Mouse (Mus musculus): ENCODE measurements around the gene Actg1.
A peak's percentile ranks its signal among the peaks of the same experiment; 100 is the strongest.

The Actg1 gene

DNA sequence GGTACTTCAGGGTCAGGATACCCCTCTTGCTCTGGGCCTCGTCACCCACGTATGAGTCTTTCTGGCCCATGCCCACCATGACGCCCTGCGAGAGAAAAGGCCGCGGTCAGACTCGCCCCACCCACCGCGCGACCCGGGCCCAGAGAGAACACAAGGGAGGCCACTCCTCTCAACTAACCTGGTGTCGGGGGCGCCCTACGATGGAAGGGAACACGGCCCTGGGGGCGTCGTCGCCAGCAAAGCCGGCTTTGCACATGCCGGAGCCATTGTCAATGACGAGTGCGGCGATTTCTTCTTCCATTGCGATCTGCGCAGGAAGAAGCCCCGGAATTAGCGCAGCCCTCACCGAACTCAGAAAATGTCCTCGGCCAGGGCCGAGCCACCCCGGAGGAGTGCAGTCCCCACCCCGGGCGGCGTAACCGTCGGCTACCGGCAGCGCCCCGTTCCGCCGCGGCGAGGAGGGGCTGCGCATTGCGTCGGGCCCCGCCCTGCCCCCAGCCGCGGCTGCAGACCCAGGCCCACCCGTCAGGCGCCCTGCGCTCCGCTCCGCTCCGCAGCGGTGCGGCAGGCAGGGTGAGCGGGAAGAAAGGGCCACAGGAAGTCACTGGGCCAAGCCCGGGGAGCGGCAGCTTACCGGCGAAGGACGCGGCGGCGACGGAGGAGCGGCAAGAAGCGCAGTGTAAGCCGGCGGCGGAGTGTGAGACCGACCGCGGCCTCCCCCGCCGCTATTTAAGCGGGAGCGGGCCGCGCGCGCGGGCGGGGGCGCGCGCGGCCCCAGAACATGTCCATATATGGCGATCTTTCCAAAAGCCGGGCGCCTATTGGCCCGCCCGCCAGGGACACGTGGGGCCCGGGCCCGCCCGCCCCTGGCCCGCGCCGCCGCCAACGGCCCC, at the start of gene Actg1:
TSS of gene Actg1 (minus strand) at position 752 of the 893 bp plus-strand sequence.
- peak; percentile 81 for DNase-seq (ENCODE audit: low spot score)

DNA sequence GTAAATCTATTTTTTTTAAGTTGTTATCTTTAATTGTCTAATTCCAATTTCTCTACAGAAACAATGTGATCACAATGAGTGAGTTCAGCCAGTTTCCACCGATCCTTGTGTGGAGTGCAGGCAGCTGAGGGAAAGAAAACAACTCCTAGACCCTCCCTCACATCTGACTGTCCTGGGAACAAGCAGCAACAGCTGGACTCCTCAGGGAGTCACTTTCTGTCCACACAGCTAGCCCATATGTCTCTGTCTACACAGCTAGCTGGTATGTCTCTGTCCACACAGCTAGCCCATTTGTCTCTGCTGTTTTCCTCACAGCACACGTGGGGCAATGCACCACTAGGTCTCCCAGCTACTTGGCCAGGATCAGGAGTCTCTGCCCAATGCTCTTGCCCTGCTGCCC, 49.3 kb upstream of the Actg1 start:
- DNase-seq (ENCODE audit: low spot score), result no peak

DNA sequence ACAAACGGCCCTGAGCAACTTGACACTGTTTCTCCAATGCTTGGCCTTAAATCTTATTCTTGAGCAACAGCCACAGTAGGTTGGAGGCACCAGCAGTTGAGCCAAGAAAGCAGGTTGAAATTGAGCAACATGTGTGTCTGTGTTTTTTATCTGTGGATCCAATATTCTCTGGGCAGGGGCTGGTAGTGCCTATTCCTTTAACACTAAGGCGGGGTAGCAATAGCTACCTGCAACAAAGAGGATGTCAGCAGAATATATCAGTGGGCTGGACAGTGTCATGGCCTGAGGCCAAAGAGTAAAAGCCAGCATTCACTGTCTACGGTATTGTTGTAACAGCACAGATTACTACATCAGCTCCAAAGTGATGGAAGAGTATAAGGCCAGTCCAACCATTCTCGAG, 47.3 kb upstream of the Actg1 start:
- no peak for DNase-seq (ENCODE audit: low spot score)

DNA sequence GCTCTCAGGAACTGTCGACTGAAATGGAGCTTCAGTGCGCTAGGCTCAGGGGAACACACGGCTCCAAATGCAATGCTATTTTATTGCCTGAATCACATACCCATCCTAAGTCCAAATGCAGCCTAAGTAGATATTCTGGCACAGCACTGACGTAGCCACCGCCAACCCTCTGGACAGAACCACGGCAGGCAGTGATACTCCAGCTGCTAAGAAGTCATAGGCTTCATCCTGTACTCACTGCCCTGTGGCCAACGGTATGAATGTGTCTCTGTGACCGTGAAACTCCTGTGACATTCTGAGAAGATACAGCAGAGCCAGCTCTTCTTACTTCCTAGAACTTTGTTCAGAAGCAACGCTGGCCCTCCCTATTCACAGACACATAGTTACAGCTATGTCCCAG, 40.2 kb upstream of the Actg1 start:
- DNase-seq (ENCODE audit: low spot score), result no peak

DNA sequence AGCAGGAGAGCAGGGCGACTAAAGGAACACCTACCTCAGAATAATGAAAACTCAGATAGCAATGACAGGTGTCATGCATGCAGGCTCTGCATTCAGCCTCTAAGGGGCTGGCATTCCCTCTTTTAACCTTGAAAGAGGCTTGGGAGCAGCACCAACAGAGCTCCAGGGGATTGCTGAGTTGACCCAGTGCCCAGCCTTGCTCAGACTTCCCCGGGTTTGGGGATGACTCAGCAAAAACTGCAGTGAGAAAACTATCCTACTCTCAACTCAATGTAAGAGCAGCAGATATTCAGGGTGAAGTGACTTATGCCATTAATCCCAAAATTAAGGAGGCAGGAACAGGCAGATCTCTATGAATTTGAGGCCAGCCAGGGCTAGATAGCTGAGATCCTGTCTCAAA, 38.8 kb upstream of the Actg1 start:
- DNase-seq (ENCODE audit: low spot score), result no peak

DNA sequence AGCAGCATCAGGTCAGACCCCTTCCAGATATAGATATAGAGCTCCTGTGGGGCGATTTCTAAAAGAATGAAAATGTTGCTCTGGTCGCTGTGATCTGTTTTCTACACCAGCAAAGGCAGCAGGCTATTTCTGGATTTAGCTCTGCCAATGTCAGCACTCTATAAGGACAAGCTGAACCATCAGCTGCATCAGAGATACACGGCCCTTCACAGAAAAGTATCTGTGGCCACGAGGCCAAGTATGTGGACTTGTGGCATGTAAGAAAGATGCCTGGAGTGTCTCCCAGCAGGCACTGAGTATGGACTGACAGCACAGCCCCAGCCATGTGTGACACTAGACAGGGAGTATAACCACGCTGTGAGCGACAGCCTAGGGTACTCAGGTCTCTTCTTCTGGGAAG, 38.3 kb upstream of the Actg1 start:
- DNase-seq (ENCODE audit: low spot score), result no peak

DNA sequence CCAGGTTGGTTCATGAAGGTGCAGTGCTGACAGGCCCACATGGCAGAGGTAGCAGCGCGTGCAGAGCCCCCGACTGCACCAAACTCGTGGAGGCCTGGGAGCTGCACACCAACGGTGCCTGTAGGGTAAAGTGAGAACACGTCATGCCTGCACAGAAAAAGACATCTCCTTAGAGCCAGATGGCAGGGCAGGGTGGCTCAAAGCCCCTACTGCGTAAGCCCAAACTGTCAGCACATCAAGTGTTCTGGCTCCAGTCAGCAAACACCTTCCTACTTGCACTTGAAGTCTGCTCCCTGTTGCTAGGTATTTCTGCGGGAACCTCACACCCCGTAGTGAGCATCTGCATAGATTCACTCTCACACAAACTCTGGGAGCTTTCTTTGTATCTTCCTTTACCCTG, 34.2 kb upstream of the Actg1 start:
- DNase-seq (ENCODE audit: low spot score), result no peak

DNA sequence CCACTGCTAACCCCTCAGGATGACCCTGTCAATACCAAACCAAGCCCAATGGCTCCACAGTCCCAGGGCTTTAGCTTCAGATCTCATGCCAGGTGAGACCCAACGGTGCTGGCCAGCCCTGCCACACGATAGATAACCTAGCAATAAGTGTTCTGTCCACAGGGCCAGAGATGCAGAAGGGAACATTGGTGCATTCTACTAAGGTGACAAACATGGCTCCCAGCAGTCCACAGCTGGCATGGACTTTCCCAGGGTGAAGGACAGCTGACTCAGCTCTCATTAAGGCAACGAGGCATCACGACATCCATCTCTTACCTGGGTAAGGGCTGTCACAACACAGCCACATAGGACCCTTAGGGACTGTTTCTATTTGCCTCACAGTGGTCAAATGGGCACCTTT, 32.8 kb upstream of the Actg1 start:
- no peak for DNase-seq (ENCODE audit: low spot score)

DNA sequence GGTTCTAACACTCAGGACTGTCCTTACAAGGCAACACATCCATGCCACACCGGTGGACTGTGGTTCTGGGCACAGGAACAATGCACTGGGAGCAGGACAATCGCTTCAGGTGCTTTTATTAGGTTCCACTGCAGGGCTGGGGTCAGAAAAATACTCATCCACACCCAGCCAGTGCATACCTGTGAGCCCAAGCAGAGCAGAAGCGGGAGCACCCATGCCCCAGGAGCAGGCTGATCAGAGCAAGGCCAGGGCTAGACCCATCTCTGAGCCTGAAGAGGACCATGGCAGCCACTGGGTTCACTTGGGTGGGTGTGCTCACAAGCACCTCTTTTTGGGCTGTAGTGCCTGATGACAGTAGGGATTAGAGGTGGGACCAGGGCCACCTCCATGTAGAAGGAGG, 31.9 kb upstream of the Actg1 start:
- DNase-seq (ENCODE audit: low spot score), result no peak

DNA sequence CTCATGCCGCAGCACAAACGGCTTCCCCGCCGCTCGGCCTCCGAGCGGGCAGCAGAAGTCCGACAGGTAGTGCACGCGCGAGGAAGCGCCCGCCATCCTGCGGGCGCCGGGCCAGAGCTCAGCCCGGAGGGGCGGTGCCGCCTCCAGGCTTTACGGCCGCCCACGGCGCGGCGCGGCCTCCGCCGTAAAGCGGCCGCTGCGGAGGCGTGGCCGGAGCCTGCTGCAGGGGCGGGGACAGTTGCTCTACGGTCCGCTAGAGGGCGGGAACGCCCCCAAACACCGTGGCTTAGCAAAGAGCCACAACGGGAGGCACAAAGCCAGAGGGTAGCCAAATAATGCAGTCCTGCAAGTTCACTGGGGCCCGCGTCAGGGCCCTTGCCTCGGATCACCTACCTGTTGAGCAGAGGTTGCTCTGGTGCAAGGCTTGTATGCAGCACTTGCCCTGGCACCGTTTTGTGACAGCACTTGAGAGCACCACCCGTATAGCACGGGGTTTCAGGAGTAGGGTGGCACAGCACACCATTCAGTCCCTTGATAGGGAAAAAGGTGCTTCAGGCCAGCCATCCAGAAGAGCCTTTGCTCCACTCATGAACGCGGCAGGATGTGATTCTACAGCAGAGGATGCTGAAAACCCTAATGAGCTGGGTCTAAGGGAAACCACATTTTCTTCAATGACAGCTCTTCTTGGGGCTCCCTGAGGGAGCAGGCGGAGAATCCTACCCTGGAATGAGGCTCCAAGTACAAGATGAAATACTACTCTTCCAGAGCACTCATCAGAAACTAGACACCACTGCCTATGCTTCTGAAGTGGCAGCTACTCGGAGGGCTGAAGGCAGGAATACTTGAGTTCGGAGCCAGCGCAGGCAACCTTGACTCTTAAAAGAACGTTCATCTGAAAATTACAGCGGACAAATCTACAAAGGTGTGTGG, 30.5 kb upstream of the Actg1 start, which contains the start of gene Faap100:
TSS of gene Faap100 (minus strand) at position 154 of the 930 bp plus-strand sequence.
- DNase-seq (ENCODE audit: low spot score), result peak; percentile 72

DNA sequence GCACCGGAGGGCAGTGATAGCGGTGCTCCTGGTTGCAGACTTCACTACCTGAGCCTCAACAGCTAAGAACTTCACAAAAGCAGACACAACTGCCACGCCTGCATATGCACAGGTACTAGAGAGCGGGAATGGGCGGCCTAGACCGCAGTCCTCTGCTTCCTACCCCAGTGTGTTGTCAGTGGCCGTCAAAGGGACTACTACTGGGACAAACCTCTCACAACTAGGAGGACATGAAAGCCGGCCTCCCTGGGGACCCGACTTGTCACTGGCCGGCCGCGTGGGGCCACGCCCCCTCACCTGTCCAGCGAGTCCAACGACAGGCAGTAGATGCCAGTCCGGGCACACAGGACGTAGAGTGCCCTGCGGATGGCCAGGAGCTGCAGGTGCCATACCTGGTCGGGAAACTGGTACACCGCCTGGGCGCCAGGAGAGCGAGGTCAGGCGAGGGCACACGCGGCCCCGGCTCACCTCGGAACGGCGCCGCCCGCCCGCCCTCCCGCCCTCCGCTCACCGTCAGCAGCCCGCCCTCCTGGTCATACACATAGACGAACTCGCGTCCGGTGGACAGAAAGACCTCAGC, 29.8 kb upstream of the Actg1 start:
- no peak for DNase-seq (ENCODE audit: low spot score)

DNA sequence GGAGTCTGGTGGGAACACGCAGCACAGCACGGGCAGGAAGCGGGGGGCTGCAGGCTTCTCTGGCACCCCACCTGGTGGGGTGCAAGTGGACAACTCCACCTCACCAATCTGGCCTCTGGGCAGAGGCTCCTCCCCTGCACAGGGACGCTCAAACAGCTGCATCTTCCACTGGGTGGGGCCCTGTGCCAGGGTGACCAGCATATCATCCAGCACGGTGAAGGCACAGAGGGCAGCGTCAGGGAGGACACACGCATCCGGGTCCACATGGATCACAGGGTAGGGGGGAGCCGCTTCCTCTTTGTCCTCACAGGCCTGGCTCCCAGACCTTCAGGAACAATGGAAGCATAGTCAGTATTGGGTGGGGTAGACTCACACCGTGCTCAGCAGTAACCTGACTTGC, 29.0 kb upstream of the Actg1 start:
- DNase-seq (ENCODE audit: low spot score), result no peak

DNA sequence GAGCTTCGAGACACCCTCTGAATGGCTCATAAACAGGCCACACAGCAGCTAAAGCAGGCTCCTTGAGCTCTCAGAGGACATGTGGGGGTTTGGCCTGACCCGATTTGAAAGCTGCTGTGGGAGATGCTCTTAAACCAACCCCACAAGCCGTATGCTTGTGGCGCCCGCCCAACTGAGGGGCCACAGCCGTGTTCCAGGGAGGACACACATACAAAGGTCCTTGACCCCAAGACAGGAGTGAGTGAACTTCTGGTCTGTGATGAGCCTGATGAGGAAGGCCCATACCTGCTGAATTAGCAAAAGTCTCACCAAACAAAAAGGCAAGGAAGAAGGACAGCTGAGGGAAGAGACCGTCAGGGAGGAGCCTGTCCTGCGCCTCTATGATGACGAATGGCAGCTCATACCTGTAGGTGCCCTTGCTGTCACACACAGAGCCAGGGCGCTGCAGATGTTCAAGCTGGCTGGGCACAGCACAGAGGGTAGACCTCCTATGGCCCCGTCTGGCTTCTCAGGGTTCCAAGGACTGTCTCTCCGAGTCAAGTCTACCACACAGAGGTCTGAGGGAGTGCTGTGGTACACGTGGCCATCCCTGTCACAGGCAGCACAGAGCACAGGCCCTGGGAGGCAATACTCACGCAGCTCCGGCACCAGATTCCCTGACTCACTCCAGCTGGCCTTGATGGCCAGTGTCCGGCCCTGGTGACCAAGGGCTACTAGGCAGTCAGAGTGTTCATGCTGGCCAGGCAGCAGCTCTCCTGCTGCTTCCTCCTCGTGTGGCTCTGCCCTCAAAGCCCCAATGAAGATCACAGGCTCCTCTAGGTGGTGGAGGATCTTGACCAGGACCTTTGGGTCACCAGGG, 28.2 kb upstream of the Actg1 start:
- no peak for DNase-seq (ENCODE audit: low spot score)

DNA sequence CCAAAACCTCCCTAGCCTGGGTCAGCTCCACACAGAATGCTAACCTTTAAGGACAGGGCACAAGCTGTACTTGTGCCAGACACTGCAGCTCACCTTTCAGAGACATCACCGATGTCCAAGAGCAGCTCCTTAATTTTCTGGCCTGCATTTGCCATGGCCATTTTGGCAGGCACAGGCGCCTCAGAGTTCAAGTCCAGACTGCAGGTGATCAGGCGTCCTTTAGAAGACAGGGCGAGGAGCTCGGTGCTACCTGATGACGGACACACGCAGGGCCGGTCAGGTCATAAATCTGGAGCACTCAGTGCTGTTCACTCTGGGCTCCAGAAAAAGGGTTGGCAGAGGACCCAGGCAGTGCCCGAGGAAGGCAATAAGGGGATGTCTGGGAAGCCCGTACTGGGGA, 27.0 kb upstream of the Actg1 start:
- DNase-seq (ENCODE audit: low spot score), result no peak

DNA sequence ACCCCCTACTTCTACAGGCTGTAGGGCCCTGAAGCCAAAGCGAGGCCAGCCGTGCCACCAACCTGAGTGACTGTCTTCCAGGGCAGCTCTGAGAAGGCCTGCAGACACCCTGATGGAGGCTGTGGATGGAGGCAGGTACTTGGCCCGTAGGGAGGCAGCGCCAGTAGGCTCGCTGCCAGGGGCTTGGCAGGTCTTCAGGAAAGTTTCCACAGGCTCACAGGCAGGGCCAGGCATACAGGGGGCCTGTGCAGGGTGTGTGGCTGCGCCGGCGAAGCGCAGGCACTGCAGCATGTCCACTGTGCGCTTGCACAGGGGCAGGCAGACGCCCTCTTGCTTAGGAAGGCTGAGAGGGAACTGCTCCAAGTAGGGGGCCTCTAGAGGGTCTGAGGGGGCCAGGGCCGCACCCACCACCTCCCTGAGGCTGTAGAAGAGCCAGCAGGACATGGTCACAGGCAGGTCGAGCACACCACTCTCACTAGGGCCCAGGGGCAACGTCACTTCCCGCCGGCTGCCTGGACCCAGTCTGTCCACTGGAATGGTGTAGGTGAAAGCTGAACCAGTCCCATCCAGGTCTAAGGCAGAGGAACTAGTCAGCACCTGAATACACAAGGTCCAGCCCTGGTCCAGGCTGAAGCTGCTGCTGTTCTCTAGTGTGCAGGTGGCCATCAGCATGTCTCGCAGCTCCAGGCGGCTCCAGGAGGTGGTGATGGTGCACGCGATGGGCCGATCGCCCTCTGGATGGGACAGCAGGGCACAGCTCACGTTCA, 25.7 kb upstream of the Actg1 start:
- DNase-seq (ENCODE audit: low spot score), result peak; percentile 52

DNA sequence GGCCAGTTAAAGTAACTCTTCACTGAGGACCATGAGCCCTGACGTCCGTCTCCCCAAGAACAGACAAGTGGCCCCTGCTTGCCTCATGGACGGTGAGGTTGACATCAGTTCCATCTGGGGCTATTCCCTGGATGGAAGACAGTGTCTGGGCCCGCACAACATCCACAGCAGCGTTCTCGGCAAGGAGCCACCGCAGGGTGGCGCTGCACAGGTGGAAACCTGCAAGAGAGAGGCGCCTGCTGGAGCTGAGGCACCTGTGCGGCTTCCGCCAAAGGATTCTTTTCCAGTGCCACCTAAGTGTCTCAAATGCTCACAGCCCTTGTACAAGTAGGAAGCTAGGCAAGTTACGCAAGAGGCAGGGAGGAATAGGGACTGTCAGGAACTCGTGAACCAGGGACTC, 24.7 kb upstream of the Actg1 start:
- DNase-seq (ENCODE audit: low spot score), result no peak

DNA sequence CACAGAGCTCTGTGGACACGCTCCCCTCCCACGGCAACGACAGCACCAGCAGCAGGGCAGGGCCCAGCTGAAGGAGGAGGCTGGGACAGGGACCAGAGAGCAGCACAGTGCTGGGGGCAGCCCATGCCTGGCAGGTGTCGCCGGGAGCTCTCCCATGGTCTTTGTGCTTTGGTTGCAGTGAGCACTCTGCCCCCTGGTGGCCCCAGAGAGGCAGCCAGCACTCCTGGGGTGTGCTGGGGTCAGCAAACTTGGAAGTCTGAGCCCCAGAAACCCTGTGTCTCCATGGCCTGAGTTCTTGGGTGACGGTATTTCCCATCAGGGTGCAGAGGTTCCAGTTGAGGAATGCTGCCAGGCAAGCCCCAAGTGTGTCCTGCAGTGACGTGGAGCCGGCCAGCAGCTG, 21.3 kb upstream of the Actg1 start:
- DNase-seq (ENCODE audit: low spot score), result no peak

DNA sequence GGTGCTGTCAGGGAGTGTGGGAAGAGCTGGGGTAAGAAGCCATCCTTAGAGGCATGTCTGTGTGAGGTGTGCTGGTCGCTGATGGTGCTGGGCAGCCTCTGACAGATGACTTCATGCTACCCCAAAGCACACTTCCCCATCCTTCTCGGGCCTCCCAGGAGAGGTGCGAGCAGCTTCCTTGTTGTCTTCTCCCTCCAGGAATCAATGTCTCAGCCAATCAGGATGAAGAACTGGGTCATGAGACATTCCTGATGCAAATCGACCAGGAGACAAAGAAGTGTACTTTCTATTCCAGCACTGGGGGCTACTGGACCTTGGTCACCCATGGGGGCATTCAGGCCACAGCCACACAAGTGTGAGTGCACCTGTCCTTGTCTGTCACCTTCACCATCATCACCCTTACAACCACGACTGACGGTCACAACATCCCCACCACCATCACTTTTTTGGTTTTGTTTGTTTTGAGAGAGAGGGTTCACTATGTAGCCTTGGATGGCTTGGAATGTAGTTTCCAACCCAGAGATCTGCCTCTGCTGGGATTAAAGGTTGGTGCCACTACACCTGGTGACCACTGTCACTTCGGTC, 18.2 kb upstream of the Actg1 start:
- no peak for DNase-seq (ENCODE audit: low spot score)

DNA sequence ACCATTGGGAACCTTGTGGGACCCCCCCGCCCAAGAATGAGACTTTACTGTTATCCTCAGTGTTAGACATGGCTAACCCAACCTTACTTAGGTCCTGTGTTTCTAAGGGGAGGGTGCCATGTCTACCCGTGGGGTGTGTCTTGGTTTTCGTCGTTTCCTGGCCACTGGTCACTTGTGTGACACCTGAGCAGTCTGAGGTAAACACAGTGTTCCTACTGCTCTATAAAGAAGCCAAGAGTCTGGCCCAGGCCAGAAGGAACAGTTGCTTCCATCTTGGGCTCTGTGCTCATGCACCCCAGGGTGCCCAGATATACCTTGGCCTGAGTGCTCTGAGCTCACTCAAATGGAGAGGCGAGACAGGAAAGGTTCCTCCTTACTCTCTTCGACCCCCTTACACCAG, 14.5 kb upstream of the Actg1 start:
- DNase-seq (ENCODE audit: low spot score), result no peak

DNA sequence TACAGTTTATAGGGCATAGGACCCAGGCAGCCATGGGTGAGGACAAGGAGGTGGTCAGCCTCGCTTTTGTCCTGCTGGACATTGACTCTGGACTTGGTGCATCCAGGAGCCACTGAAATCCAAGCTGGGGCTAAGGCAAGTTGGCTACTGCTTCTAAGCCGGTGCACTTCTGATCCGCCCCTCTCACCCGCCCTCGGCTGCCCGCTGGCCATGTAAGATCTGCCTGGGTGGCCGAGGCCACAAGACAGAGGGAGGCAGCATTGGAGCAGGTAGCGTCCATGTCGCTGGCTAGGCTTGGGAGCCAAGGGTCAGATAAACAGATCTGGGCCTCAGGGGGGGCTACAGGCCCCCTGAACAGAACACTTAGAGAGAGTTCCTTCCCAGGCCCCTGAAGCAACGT, 13.0 kb upstream of the Actg1 start, which contains the start of gene Fscn2:
TSS of gene Fscn2 (plus strand) at position 240 of the 400 bp plus-strand sequence.
- DNase-seq (ENCODE audit: low spot score), result no peak
